Mouse (Mus musculus) common myeloid progenitor, adult 5-6 weeks (primary cell): ENCODE measurements at regions not wholly inside any gene's neighbourhood (a gene's known extent, or its start where the extent isn't known, plus 50 kb on each side); places are given as distances from the start of the nearest gene placed in this dataset.
A peak's percentile ranks its signal among the peaks of the same experiment; 100 is the strongest.

ENCODE experiments used
- ATAC-seq: replicated peaks from 2 replicates; pipeline ENCODE4 v1.8.0; 2016; ENCODE audit warnings: low read depth, mild to moderate bottlenecking, moderate TSS enrichment, inconsistent platforms; ENCODE audit not compliant: poor library complexity, severe bottlenecking

DNA sequence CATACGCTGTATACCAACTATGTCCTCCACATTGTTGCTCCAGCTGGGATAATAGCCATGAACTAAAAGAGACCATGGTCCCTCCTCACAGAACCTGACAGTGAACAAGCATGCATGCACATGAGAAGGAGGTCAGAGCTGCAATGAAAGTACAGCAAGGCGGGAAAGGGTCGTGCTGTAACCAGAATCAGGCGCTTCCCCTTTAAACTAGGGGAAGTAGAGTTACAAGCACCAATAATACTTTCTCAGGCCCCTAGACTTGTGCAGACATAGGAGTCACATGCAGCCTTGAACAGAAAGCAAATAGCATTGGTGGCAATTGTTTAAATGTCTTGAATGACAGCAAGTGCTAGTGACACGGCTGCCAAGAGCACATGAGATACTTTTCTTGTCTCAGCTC, 261.8 kb upstream of the Dynlrb2 start:
- ATAC-seq, result 0 out of 2 replicates have a peak, but pooled peaks have one; percentile 39

DNA sequence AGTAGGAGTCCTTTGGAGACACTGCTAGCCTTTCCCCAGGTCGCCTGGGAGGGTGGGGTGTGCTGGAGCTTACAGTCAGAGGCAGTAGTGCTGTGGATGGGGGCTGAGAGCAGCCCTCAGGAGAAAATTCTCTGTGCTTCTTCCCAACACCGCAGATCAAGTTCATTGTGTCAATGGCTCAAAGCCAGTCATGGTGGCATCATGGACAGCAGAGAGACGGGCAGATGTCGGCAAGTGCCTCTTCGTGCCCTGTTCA, 262.9 kb upstream of the Dynlrb2 start:
- no peak for ATAC-seq

DNA sequence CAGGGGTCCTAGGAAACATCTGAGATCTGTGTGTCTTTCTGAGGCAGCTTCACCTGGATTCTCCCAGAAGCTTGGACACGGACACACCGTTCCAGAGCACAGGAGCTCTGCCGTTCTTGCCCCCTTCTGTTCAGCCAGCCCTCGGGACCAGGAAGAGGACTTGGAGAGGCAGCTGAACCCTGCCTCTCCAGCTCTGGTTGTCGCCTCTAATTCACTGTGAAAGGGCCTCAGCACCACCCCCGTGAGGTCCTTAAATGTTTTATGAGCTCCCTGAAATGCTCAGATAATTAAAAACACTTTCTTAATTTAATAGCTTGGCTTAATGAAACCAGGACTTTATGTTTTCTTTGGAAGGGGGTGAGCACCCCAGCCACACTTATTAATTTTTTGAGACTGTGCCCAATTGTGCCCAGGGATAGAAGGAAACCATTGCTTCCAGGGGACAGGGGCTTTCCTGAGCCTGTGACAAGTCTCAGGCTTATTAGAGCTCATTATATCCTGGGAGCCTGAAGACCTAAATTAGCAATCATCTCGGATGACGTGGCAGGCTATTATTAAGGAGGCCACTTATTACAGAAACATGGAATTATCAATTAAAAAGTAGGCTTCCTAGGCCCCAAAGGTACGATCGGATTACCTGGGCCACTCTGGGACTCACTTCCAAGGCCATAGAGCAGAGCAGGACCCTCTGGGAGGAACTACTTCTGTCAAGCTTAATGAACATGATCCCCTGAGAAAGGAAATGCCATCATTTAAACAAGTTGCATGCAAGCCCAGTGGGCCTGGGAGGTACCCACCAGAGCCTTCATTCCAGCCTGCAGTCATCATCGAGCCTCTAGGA, 263.4 kb upstream of the Dynlrb2 start:
- no peak for ATAC-seq

DNA sequence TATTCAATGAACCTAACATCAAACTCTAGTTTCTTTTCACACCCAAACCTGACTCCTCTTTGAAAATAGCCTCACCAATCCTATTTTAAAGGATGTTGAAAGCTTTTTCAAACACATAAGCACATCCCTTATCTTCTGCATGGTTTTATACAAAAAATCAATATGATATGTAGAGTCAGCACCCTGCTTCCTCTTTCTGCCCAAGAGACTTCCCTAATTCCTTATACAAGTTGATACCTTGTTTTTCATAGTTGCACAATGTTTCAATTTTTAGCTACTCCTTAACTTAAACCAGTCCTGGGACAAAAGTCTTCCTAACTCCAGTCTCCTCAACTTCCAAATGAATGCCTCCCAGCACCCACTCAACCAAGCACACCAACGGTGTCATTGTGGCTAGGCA, 266.1 kb upstream of the Dynlrb2 start:
- ATAC-seq, result peak; percentile 77

DNA sequence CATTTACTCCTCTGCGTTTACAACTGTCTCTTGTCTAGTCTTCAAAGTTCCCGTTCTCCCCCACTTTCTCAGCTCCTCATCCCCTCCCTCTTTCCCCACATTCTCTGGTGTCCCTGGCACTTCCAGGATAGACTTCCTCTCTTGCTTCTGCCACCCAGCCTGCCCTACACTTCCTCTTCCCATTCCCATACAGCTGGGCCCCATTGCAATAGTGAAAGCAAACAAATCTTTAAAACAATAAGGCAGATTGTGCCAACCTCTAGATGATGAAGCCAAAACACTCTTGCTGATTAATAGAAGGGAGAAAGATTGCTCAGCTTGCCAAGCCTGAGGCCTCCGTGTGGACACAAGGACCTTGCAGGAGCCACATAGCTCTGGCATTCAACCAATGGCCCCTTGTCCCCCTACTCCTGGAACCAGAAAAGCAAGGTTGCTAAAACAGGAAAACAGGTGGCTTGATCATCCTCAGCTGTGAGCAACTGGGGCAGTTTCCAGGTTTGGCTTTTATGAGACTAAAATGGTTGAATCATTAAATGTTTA, 267.1 kb upstream of the Dynlrb2 start:
- ATAC-seq, result no peak

DNA sequence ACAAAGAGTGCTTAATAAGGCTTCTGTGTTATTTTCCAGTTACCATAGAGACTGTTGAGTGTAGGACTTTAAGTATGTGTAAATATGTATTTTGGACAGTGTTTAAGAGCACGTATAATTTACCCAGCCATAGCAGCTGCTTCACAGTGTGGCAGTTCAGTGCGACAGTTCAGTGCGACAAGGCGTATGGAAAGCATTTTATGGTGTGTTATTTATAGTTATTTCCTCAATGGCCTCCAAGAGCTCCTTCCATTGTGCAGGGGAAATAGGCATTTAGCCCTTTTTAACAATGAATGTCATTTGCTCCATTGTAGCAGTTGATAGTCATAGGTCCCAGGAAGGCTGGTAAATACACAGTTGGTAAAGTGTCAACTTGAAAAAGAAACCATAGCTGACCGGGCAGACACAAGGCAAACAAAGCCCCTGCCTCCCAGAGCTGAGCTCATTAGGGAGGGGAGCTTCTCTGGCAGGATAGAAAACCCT, 275.1 kb upstream of the Dynlrb2 start:
- no peak for ATAC-seq

DNA sequence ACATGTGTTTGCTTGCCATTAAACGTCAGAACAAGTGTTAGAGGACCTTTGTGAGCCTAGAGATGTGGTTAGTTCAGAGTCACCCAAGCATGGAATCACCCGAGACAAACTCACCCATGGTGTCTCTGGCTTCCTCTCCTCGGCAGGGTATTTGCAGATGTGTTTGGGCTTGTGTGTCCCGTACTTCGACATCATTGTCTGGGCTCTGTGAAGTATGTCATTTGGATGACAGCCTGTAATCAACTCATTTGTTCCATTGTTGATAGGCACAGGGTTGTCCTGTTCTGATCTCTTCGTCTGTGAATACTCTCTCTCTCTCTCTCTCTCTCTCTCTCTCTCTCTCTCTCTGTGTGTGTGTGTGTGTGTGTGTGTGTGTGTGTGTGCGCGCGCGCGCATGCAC, 277.8 kb upstream of the Dynlrb2 start:
- no peak for ATAC-seq

DNA sequence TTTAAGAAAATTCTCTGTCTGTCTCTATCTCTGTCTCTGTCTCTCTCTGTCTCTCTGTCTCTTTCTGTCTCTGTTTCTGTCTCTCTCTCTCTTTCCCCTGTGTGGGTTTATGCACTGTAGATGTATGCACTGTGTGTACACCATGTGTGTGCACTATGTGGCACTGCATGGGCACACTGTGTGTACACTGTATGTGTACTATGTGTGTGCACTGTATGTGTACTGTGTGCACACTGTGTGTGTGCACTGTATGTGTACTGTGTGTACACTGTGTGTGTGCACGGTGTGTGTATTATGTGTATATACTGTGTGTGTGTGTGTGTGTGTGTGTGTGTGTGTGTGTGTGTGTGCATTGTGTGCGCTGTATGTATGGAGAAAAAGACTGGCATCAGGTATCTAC, 281.5 kb upstream of the Dynlrb2 start:
- ATAC-seq, result no peak

DNA sequence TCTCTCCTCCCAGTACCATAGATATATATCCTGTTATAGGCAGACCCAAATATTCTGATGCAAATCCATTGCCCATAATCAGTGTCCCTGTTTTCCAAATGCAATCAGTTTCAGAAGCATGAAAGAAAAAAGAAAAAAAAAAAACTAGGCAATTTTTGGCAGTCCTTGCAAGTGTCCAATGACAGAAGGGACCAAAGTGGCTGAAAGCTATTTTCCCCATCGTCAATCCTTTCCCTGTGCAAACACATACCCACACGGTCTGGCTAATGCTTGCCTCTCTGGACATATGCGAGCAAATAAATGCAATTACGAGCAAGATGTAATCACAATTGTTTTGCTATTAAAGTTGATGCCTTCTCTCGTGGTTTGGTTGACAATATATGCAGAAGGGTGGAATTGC, 288.9 kb upstream of the Dynlrb2 start:
- no peak for ATAC-seq

DNA sequence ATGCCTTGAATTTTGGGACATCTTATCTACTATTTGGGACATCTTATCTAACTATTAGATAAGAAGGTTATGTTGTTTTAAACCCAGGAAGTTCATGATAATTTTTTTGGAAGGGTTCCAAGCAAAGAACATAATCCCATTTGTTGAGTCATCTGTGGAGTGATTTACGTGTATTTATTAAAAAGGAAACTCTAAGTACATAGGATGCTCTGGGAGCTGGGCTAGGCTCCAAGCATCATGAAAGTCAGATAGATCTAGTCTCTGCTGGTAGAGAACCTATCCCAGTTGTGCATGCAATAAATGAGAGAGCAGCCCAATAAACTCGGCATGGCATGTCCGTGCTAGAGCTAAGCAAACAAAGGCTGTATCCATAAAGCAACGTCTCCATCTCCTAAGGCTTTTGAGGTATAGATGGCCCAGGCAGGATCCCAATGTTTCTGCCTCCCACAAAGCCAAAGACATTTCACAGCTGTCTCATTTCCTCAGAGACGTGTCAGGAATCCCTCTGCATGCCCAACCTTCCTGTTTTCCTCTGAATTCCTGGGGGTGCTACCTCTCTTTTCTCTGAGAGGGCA, 289.4 kb upstream of the Dynlrb2 start:
- ATAC-seq, result no peak

DNA sequence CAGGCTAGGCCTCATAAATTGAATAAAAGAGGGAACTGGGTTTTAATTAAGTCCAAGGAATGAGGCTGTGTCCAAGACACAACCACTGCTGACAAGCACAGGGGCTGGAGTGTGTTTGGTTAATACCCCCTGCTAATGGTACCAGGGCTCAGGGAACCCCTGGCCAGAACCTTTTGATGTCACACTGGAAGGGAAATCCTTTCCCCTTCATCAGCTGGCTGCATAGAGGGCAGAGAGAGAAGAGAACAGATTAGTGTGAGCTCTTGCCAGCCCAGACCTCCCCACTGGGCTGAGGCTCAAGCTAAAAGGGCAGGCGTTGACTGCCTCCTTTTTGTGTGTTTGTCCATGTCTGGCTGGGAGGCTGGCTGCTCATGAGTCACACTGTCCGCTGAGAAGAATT, 301.1 kb upstream of the Dynlrb2 start:
- no peak for ATAC-seq

DNA sequence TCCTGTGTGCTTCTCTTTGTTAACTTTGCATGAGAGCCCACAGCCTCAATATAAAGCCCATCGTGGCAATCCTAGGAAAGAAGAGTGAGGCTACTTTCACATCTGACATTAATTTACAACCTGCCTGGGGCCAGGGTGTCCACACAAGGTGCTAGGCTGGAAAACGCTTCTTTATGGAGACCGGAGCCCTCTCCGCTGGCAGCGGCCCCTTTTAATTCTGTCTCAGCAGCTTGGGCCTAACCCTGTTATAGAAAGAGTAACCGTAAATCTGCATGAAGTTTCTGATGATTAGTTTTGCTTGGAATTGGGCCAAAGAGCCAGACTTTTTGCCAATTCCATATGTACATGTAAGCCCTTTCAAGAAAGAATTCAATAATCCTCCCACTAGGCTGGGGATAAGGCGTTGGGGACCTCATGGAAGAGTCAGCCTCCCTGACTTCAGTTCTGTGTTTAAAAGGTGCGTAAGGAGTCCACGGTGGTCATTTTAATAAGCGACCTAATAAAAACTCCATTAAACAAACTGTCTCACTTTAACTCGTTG, 304.2 kb upstream of the Dynlrb2 start:
- ATAC-seq, result no peak

DNA sequence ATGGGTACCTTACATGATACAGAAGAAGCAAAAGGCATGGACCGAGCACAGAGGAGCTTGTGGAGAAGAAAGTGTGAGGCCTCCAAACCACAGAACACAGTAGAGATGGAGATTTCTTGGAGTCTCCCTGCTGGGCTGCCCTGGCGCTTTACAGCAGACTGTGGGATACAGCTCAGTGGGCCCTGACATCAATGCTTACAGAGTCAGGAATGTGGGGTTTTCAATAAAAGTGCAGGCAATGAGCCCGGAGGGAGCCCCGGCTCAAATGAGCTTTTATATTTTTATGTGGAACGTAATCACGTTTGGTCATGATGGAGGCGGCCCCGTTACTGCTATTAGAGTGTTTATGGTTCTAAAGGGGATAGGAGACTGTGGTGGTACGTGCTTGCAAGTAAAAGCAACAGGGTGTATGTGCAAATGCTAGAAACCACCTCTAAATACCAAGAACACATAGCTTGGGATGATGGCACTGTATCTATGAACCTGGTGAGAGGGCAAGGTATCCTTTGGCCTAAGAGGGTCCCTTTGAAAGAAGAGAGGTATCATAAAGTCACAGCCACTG, 308.1 kb upstream of the Dynlrb2 start:
- ATAC-seq, result no peak

DNA sequence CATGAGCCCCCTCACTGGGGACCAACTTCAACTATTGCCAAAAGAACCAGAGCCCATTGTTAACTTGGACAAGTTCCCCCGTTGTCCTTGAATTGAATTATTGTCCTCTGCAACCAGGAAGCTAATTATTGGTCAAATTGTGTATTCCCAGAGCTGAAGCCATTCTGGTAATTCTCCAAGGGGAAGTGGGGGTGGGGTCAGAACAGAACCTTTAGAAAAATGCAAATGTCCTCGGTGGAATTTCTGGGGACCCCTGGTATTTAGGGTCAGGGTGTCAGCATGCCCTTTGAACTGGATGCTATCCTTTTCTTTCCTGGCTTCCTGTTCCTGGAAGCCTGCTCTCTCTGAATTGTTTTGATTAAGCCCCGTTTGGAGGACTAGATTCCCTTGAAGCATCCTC, 312.7 kb upstream of the Dynlrb2 start:
- ATAC-seq, result no peak

DNA sequence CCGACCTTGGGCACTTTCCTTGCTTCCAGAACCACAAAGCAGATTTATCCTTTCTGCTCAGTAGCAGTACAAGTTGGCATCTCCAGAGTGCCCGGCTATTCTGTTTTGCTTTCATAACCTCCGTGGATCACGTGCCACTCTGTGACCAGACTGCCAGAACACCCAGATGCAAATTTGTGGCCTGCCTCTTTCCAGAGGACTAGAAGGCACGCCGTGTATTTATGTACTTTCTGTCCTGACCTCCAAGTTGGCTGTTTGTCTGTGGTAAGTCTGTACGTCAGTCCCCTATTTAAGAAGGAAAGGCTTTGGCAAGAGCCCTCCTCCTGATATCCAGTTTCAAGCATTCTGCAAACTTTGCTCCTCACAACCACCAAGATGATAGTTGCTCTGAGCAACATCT, 319.6 kb upstream of the Dynlrb2 start:
- no peak for ATAC-seq

DNA sequence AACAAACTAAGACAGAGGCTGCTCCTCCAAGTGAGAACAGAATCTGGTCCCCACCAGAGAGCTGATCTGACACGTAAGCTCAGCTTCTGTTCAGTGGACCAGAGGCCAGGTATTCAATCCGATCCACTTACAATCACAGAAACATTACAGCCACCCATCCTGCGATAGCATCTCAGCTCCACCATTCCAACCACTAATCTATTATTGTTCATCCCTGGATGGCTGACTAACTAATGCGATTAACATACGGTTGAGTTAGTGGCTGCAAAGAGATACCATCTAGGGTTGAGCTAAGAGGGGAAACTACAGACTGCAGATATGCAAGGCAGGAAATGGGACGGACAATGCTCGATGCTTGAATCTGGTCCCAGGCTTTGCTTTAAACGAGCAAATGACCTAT, 320.5 kb upstream of the Dynlrb2 start:
- no peak for ATAC-seq

DNA sequence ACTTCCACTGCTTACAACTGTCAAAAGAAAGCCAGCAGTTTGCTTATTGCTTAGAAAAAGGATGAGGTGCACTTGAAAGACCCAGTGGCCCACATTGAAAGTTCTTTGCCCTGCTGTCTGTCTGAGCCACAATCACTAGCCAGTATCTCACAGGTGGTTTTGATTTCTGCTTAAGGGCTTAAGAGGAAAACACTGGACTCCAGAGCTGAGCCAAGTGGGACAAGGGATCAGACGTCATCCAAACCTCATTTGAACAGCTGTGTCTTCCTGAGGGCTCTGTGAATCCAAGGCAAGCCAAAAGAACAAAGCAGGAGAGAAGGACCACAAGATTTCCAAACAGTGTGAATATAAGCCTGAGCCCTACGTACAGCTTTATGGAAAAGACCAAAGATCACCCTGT, 326.8 kb upstream of the Dynlrb2 start:
- no peak for ATAC-seq

DNA sequence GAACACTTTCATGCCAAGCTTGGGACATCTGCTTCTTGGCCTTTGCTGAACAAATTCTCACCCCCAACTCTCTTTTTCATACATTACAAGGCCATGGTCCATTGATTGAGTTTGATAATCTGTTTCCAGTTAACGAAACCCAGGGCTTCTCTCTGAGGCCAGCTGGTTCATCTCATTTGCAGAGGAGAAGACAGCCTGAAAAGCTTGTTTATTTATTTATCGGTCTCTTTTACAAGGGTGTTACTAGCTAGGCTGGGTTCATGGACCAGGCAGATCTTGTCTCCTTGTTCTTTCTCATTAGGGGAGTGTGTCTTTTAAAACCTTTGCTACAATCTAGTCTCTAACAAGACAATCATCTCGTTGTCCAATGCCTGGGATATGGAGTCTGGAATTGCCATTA, 329.9 kb upstream of the Dynlrb2 start:
- ATAC-seq, result no peak

DNA sequence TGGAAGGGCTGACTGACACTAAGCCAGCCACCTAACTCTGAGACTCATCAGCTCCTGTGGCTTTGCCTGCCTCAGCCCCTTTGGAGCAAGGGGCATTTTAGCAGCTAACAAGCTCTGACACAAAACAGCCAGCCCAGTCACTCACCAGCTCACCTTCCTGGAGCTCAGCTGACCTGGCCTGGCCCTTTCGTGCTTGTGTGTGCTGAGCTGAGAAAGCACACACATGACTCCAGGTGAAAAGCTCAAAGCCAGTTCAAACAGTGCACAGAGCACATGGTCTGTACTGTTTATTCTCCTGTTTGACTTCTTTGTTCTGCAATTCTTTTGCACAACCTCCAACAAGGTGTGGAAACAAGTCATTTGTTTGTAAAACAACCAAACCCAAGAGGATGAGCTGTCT, 330.8 kb upstream of the Dynlrb2 start:
- no peak for ATAC-seq

DNA sequence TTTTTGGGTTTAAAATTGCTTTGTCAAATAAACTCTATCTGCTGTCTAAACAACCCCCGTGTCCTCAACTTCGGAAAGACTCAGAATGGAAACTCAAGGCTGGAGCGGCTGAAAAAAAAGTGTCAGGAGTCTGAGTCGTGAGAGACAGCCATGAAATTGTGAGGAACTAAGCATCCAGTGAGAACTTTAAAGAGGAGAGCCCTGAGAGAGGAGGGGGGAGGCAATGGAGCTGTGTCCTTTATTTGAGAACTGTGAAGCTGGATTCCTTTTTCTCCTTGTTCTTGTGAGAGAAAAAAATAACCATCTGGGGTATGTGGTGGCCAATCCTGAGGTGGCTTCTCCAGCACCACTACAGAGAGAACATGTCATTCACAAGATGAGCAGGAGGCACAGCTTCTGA, 336.9 kb upstream of the Dynlrb2 start:
- ATAC-seq, result no peak

DNA sequence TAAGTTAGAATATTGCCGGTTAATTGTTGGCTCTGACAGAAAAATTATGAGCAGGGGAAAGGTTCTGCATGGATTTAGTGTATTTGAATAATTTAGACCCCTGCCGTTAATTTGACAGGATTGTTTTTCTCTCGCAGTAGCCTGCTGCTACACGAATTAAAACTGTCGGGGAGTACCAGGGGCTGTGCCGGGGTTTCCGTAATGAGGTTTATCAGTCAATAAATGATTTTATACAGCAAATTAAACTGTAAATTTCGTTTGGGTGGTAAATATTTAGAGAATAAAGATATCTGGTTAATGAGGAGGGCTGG, 339.8 kb upstream of the Dynlrb2 start:
- ATAC-seq, result no peak
